Mouse (Mus musculus) adrenal gland, adult 18-20 months (tissue): ENCODE measurements around the gene Por. TPM values are rescaled to one million over a fixed set of nuclear protein-coding genes. Genes with fewer than 3 reads are reported as not detected.

Source experiments
- DNase-seq, 2 experiments: peaks; one replicate each; pipeline ENCODE4 v3.0.0; 2021 to 2022; ENCODE audit warnings: low spot score in 2 of 2
- microRNA-seq, 2 experiments: library from miRNA; unstranded; fragments of <30 nt; microRNA quantifications; one replicate each; pipeline ENCODE4 v1.2.0; 2021; ENCODE audit warnings: borderline number of aligned reads in 2 of 2
- total RNA-seq, 2 experiments: library from RNA; stranded (reverse); gene quantifications; 1 replicate in 1 of 2; 2 replicates in 1 of 2; pipeline ENCODE4 v1.2.3; 2021

Gene Por
- total RNA-seq, 2 experiments from 2014 or later = 315 to 352 TPM

GRCm38 (mm10) chr5:135761881-135762280, 92.0 kb downstream of the Por start:
- DNase-seq = no peak

GRCm38 (mm10) chr5:135763526-135763925, 93.7 kb downstream of the Por start:
- peak; percentile 68 to 77 for DNase-seq

DNA sequence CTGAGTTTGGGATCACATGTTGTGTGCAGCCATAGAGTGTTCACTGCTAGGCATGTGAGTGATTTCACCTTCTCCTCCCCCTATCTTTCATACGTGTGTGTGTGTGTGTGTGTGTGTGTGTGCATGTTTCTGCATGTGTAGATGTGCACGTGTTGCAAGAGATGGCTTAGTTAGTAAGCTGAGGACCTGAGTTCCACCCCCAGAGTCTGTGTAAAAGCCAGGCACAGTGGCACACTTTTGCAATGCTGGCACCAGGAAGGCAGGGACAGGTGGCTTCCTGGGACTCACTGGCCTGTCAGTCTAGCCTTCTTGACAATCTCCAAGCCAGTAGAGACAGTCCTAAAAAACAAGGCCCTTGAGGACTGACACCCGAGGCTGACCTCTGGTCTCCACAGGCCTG, 95.1 kb downstream of the Por start:
- DNase-seq = no peak

DNA sequence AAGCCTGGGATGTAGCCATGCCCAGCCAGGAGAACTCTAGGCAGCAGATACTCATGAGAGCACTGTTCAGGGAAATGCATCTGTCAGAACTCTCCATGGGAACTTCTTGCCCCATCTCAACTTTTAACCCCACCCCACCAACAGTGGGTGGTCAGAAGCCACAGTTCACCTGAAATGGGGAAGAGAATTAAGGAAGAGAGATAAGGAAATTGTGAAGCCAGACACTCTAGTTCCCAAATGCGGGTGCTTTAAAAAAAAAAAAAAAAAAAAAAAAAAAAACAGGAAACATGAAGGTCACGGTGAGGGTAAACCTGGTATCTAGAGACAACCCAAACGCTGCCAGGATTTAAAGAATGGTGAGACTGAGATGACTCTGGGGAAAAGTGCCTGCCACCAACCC, 102.7 kb downstream of the Por start:
- DNase-seq = no peak

DNA sequence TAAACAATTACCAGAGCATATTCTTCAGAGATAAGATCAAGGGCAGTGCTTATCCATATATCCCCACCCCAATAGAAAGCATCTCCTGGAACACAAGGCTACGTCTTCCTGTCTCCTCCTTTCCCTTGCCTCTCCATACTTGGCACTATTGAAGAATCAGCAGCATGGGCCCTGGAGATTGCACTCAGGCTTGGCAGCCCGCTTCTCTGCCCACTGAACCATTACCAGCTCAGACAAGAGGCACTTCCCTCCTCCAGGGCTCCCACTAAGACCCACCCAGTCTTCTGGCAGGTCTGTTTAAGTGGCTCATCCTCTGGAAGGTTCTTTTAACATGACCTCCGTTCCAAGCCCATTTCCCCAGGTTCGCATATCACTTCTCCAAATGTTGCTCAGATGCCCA, 106.7 kb downstream of the Por start:
- DNase-seq = no peak

DNA sequence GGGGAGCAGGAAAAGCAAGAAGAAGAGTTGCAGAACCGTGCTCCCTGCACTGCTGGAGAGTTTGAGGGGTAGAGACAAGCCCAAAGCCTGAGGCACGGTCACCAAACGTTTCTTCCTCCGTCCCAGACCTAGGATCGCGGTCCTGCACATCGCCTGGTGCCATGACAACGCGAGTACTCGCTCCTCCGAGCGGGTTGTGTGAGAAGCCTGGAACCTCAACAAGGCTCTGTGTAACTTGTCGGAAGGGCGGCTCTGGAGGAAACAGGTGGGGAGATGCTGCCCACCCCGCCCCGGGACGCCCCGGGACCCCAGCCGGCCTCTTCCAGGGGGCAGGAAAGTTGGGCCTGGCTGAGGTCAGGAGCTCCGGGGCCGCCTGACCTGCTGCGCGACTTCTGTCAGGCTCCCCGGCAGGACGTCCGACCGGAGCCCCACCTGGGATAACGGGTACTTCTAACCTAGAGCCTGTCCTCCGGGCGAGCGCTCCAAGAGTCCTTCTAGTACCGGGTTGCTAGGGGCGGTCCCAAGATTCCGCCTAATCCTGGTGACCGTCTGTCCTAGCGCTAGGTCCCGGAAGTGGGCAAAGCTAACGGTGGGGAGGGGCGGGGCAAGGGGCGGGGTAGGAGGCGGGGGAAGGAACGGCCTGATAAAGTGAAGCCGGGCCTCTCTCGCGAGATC, 108.1 kb downstream of the Por start, which contains the start of gene Styxl1:
Gene Styxl1 (minus strand): TSS at position 590 of the 675 bp plus-strand sequence.
- no peak for DNase-seq

- peak; percentile 97 for DNase-seq
Observed at GRCm38 (mm10) chr5:135778471-135779445, 108.9 kb downstream of the Por start, which contains the start of gene Mdh2. TSS of gene Mdh2 (plus strand) at chr5:135778480.

- no peak for DNase-seq
Observed at GRCm38 (mm10) chr5:135780331-135780730, 110.5 kb downstream of the Por start.

DNA sequence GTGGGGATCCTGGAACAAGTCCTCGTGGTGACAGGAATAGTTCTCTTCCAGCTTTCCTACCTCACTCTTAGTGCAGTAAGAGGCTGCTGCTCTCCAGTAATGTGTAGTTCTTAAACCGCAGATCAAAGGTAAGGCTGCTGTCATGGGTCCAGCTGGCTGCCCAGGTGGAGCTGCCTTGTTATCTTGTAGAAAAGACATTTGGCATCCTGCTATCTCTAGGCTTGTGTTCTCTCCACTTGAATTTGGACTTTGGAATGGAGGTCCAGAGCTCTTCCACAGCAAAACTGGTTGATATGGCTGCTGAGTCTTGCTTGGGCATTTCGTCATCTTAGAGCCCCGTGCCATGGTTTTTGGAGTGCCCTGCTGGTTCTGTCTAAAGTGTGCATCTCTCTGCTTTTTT, 113.1 kb downstream of the Por start:
- no peak for DNase-seq

Small RNA genes lying within 50 kb of the gene (microRNA-seq; reads per million reads assigned to microRNA genes)
- 0.95 to 2.4 reads per million in 2 experiments for gene Mir7034

Other genes starting within 250 kb of the Por start
- 10 to 100 TPM; 19.7 to 24.4 TPM for gene Hip1, start 124.9 kb upstream of the Por start, total RNA-seq
- not detected for gene Ccl26, start 106.5 kb upstream of the Por start, total RNA-seq
- 1 to 10 TPM in 1 of 2 experiments, not detected in 1; 2.1 TPM for gene Ccl24, start 97.0 kb upstream of the Por start, total RNA-seq
- 10 to 100 TPM; 43.1 to 46.3 TPM for gene Rhbdd2, start 37.4 kb upstream of the Por start, total RNA-seq
- 10 to 100 TPM; 46.2 to 94.5 TPM for gene Tmem120a, start 74.4 kb downstream of the Por start, total RNA-seq
- under 1 TPM; 0.23 to 0.51 TPM for gene Styxl1, start 108.4 kb downstream of the Por start, total RNA-seq
- gene Mdh2, start 108.4 kb downstream of the Por start, total RNA-seq = 100 to 1,000 TPM; 474 to 759 TPM
- 1 to 10 TPM; 2.6 to 4.2 TPM for gene Srrm3, start 136.9 kb downstream of the Por start, total RNA-seq
- gene Hspb1, start 217.9 kb downstream of the Por start, total RNA-seq = 1,000 to 10,000 TPM in 1 of 2 experiments, 100 to 1,000 TPM in 1; 220 to 1,206 TPM